Mouse (Mus musculus): ENCODE results near the gene Sesn3. TPM values are rescaled to one million over a fixed set of nuclear protein-coding genes. Genes with fewer than 3 reads are reported as not detected.

The Sesn3 gene
- polyA plus RNA-seq, 1 experiment from 2014 or later, result 14.5 TPM

- 49% methylated on average over 3 of the region's 3 CpGs for WGBS
- Histone ChIP-seq H3K4me3 (no peak overlapping the region), H3K27me3 (replicated peaks) (no peaks in the 10 kb centered on the region), H3K4me1 (no peaks in the 10 kb centered on the region), H3K9me3 (no peaks in the 10 kb centered on the region), H3K27ac (no peak overlapping the region), H3K9ac (no peak overlapping the region), H3K36me3 (replicated peaks) (no peaks in the 10 kb centered on the region), H3K4me2 (no peak overlapping the region)
- ATAC-seq (replicated peaks), result no peak
Measured at GRCm38 (mm10) chr9:14261150-14261549, 13.7 kb upstream of the Sesn3 start.

GRCm38 (mm10) chr9:14262568-14262972 is 12.3 kb upstream of the Sesn3 start:
- Histone ChIP-seq H3K9ac (no peak overlapping the region), H3K27ac (no peak overlapping the region)
- WGBS, result 62% methylated on average over 4 of the region's 4 CpGs

GRCm38 (mm10) chr9:14266470-14266869 is 8.4 kb upstream of the Sesn3 start:
- no peak overlapping the region for H3K4me3 ChIP-seq
- no peaks in the 10 kb centered on the region for H3K4me1 ChIP-seq
- H3K9ac ChIP-seq, result no peak overlapping the region
- 3% methylated on average over 2 of the region's 2 CpGs for WGBS
- H3K9me3 ChIP-seq, result no peaks in the 10 kb centered on the region
- H3K27ac ChIP-seq, result no peak overlapping the region
- H3K27me3 ChIP-seq (replicated peaks), result no peaks in the 10 kb centered on the region
- no peak for ATAC-seq (replicated peaks)
- H3K36me3 ChIP-seq (replicated peaks), result no peaks in the 10 kb centered on the region
- no peak overlapping the region for H3K4me2 ChIP-seq

More at GRCm38 (mm10) chr9:14262568-14262972, 12.3 kb upstream of the Sesn3 start:
- ATAC-seq (replicated peaks), result no peak
- Histone ChIP-seq H3K4me2 (no peak overlapping the region), H3K36me3 (replicated peaks) (no peaks in the 10 kb centered on the region), H3K4me1 (no peaks in the 10 kb centered on the region), H3K9me3 (no peaks in the 10 kb centered on the region), H3K4me3 (no peak overlapping the region), H3K27me3 (replicated peaks) (no peaks in the 10 kb centered on the region)

- 86% methylated on average over 2 of the region's 2 CpGs for WGBS
- Histone ChIP-seq H3K9ac (no peak overlapping the region), H3K4me1 (no peaks in the 10 kb centered on the region), H3K36me3 (replicated peaks) (no peaks in the 10 kb centered on the region), H3K27ac (no peak overlapping the region), H3K4me2 (no peak overlapping the region), H3K9me3 (no peaks in the 10 kb centered on the region), H3K4me3 (no peak overlapping the region), H3K27me3 (replicated peaks) (no peaks in the 10 kb centered on the region)
- ATAC-seq (replicated peaks), result no peak
Measured at GRCm38 (mm10) chr9:14268578-14268977, 6.3 kb upstream of the Sesn3 start.

- no peaks in the 10 kb centered on the region for H3K9me3 ChIP-seq
- H3K4me2 ChIP-seq, result no peak overlapping the region
- H3K27me3 ChIP-seq (replicated peaks), result no peaks in the 10 kb centered on the region
- 84% methylated on average over 1 of the region's 1 CpGs for WGBS
- H3K4me1 ChIP-seq, result peaks cover 10% of the 10 kb centered on the region
- H3K4me3 ChIP-seq, result no peak overlapping the region
- no peak overlapping the region for H3K27ac ChIP-seq
- no peak for ATAC-seq (replicated peaks)
- H3K9ac ChIP-seq, result no peak overlapping the region
- no peaks in the 10 kb centered on the region for H3K36me3 ChIP-seq (replicated peaks)
Measured at GRCm38 (mm10) chr9:14272921-14273320, 1.9 kb upstream of the Sesn3 start.

- H3K36me3 ChIP-seq (replicated peaks), result no peaks in the 10 kb centered on the region
- H3K9me3 ChIP-seq, result no peaks in the 10 kb centered on the region
- peak overlapping the region; percentile 79 for H3K4me3 ChIP-seq
- peak overlapping the region; percentile 5; the same call in 1 of the 2 replicates for H3K9ac ChIP-seq
- WGBS, result 36% methylated on average over 5 of the region's 5 CpGs
- H3K27me3 ChIP-seq (replicated peaks), result no peaks in the 10 kb centered on the region
- peak overlapping the region; percentile 53 for H3K4me2 ChIP-seq
- no peak for ATAC-seq (replicated peaks)
- H3K27ac ChIP-seq, result peak overlapping the region; percentile 93
- peaks cover 16% of the 10 kb centered on the region for H3K4me1 ChIP-seq
Measured at GRCm38 (mm10) chr9:14274586-14274985, 281 bp upstream of the Sesn3 start.

- peak; percentile 99 for ATAC-seq (replicated peaks)
- Histone ChIP-seq H3K9ac (peak overlapping the region; percentile 78), H3K27ac (peak overlapping the region; percentile 93), H3K27me3 (replicated peaks) (no peaks in the 10 kb centered on the region), H3K4me2 (peak overlapping the region; percentile 53), H3K36me3 (replicated peaks) (no peaks in the 10 kb centered on the region), H3K4me1 (peaks cover 16% of the 10 kb centered on the region), H3K9me3 (no peaks in the 10 kb centered on the region), H3K4me3 (peak overlapping the region; percentile 79)
- under 1% methylated on average over 54 of the region's 54 CpGs for WGBS
Measured at GRCm38 (mm10) chr9:14275792-14276480, 1.1 kb downstream of the Sesn3 start.

GRCm38 (mm10) chr9:14276481-14277287 is 1.8 kb downstream of the Sesn3 start:
- Histone ChIP-seq H3K9me3 (no peaks in the 10 kb centered on the region), H3K36me3 (replicated peaks) (no peaks in the 10 kb centered on the region), H3K27ac (peak overlapping the region; percentile 93), H3K27me3 (replicated peaks) (no peaks in the 10 kb centered on the region), H3K9ac (peak overlapping the region; percentile 78), H3K4me1 (peaks cover 16% of the 10 kb centered on the region), H3K4me3 (peak overlapping the region; percentile 79), H3K4me2 (peak overlapping the region; percentile 53)
- WGBS, result under 1% methylated on average over 49 of the region's 61 CpGs
- peak; percentile 70 for ATAC-seq (replicated peaks)

- WGBS, result 1% methylated on average over 7 of the region's 7 CpGs
- H3K36me3 ChIP-seq (replicated peaks), result no peaks in the 10 kb centered on the region
Measured at GRCm38 (mm10) chr9:14277365-14277991, 2.6 kb downstream of the Sesn3 start.

GRCm38 (mm10) chr9:14280696-14281095 is 5.8 kb downstream of the Sesn3 start:
- Histone ChIP-seq H3K4me1 (peaks cover 6% of the 10 kb centered on the region), H3K36me3 (replicated peaks) (no peaks in the 10 kb centered on the region), H3K9ac (no peak overlapping the region), H3K27me3 (replicated peaks) (no peaks in the 10 kb centered on the region), H3K9me3 (no peaks in the 10 kb centered on the region), H3K4me2 (no peak overlapping the region), H3K27ac (no peak overlapping the region), H3K4me3 (no peak overlapping the region)
- ATAC-seq (replicated peaks), result no peak
- 93% methylated on average over 1 of the region's 1 CpGs for WGBS

More at GRCm38 (mm10) chr9:14277365-14277991, 2.6 kb downstream of the Sesn3 start:
- peak overlapping the region; percentile 79 for H3K4me3 ChIP-seq
- H3K4me2 ChIP-seq, result peak overlapping the region; percentile 53
- H3K4me1 ChIP-seq, result peaks cover 16% of the 10 kb centered on the region
- no peaks in the 10 kb centered on the region for H3K27me3 ChIP-seq (replicated peaks)
- no peak for ATAC-seq (replicated peaks)
- H3K27ac ChIP-seq, result peak overlapping the region; percentile 93
- H3K9me3 ChIP-seq, result no peaks in the 10 kb centered on the region
- H3K9ac ChIP-seq, result peak overlapping the region; percentile 78

- Histone ChIP-seq H3K4me2 (no peak overlapping the region), H3K9me3 (no peaks in the 10 kb centered on the region), H3K4me3 (no peak overlapping the region), H3K27me3 (replicated peaks) (no peaks in the 10 kb centered on the region), H3K27ac (no peak overlapping the region), H3K36me3 (replicated peaks) (no peaks in the 10 kb centered on the region), H3K9ac (no peak overlapping the region), H3K4me1 (peaks cover 4% of the 10 kb centered on the region; the same call in 1 of the 2 replicates)
- ATAC-seq (replicated peaks), result no peak
- 73% methylated on average over 3 of the region's 3 CpGs for WGBS
Measured at GRCm38 (mm10) chr9:14285036-14285435, 10.2 kb downstream of the Sesn3 start.

- Histone ChIP-seq H3K4me2 (no peak overlapping the region), H3K36me3 (replicated peaks) (no peaks in the 10 kb centered on the region), H3K9me3 (no peaks in the 10 kb centered on the region), H3K9ac (no peak overlapping the region), H3K4me3 (no peak overlapping the region), H3K27ac (no peak overlapping the region), H3K4me1 (peaks cover 4% of the 10 kb centered on the region; the same call in 1 of the 2 replicates), H3K27me3 (replicated peaks) (no peaks in the 10 kb centered on the region)
- WGBS, result 94% methylated on average over 1 of the region's 1 CpGs
- no peak for ATAC-seq (replicated peaks)
Measured at GRCm38 (mm10) chr9:14287234-14287633, 12.4 kb downstream of the Sesn3 start.

Measured in midbrain, embryonic 15.5 days (tissue).